22 mouse cellular contexts compared by ENCODE assay signal in the genomic region with DNA sequence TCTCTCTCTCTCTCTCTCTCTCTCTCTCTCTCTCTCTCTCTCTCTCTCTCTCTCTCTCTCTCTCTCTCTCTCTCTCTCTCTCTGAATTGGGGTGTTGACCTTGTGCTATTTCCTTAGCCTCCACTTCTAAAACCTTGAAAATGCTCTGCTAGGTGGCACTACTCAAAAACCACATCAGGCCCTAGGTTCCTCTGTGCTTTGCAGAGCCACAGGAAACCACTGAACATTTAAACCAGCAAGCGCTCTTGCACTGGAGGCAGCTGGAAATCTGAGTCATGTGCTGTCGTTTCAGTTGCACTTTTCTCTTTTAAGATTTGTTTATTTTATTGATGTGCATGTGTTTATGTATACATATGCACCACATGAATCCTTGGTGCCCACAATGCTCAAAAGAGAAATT. TPM values are rescaled to one million over a fixed set of nuclear protein-coding genes. Genes with fewer than 3 reads are reported as not detected.
DNase-seq lines count a peak whose midpoint lies in the region; ATAC-seq and TF ChIP-seq lines count a peak whose summit lies in the region.
"Had no signal": no experiment of that assay in that cellular context is flagged by ENCODE, and none has a peak within 500 bp of the region (broad histone marks: within the 10 kb centered on the region; RNA-seq: fewer than 3 reads in every experiment).

No protein-coding gene starts in this region.

- no peaks in the 10 kb centered on the region; the same call in 1 of the 2 replicates for H3K79me2 ChIP-seq in MEL (ENCODE audit: control insufficient read depth, insufficient read depth, low read length, poor library complexity)

- WGBS in midbrain, embryonic 10.5 days = 85% methylated on average over 2 of the region's 2 CpGs

- H3K9ac ChIP-seq in MEL (ENCODE audit: control insufficient read depth, low read depth, low read length, poor library complexity, severe bottlenecking) = no peak overlapping the region
- H3K9ac ChIP-seq: forebrain, embryonic 15.5 days; hindbrain, embryonic 14.5 days; limb, embryonic 12.5 days; liver, embryonic 15.5 days; midbrain, embryonic 15.5 days; neural tube, embryonic 12.5 days had no signal

- H3K9me3 ChIP-seq in MEL (replicated peaks; ENCODE audit: insufficient read depth, low read length) = no peaks in the 10 kb centered on the region
- H3K9me3 ChIP-seq in midbrain, embryonic 10.5 days (replicated peaks) = 0 out of 2 replicates have a peak, but pooled peaks cover 4% of the 10 kb centered on the region
- H3K9me3 ChIP-seq: embryonic facial prominence, embryonic 10.5 days; forebrain, embryonic 15.5 days; limb, embryonic 12.5 days; liver, embryonic 15.5 days; midbrain, embryonic 15.5 days; neural tube, embryonic 12.5 days had no signal

- no peak for TF ChIP-seq EP300 in MEL (IDR thresholded peaks at IDR 0.05; ENCODE audit: low read depth in 1 of 2, low read length in 2 of 2)

- no peak overlapping the region for H3K27ac ChIP-seq in MEL (ENCODE audit: control insufficient read depth, low read depth, low read length)
- H3K27ac ChIP-seq in midbrain, embryonic 10.5 days (replicated peaks) = no peak overlapping the region
- H3K27ac ChIP-seq: embryonic facial prominence, embryonic 10.5 days; forebrain, embryonic 15.5 days; gastrocnemius, adult 2 months; hindbrain, embryonic 14.5 days; limb, embryonic 12.5 days; liver, embryonic 15.5 days; midbrain, embryonic 15.5 days; neural tube, embryonic 12.5 days had no signal

- no peak overlapping the region for H3K4me3 ChIP-seq in MEL (ENCODE audit: control insufficient read depth in 1 of 2, insufficient read depth in 1 of 2, low read depth in 2 of 2, low read length in 2 of 2)
- H3K4me3 ChIP-seq in midbrain, embryonic 10.5 days = no peak overlapping the region
- H3K4me3 ChIP-seq: embryonic facial prominence, embryonic 10.5 days; erythroblast, embryonic 14.5 days; forebrain, embryonic 15.5 days; gastrocnemius, adult 2 months; limb, embryonic 12.5 days; liver, embryonic 15.5 days; midbrain, embryonic 15.5 days; neural tube, embryonic 12.5 days had no signal

- DNase-seq in 3T3-L1 (ENCODE audit: low read depth, low spot score) (peak; percentile 28), MEL (ENCODE audit: low read depth, low spot score) (peak; percentile 18)
- DNase-seq in thymus, postnatal 0 days (ENCODE audit: low spot score) = peak; percentile 79
- DNase-seq in ovary, postnatal 36 days (ENCODE audit: low spot score) = no peak
- no peak for DNase-seq in heart, adult 18-20 months
- DNase-seq in midbrain, embryonic 10.5 days (ENCODE audit: low spot score) = no peak
- no peak for DNase-seq in cerebellum, postnatal 36 days
- DNase-seq: B cell, adult 2 months; cerebellum, postnatal 10 days; gastrocnemius, adult 2 months; heart, postnatal 10 days; kidney, adult 8-10 months; lung, postnatal 10 days had no signal

- ATAC-seq in megakaryocyte, adult 5-6 weeks (ENCODE audit: poor library complexity, severe bottlenecking) = peak; percentile 77
- ATAC-seq: forebrain, embryonic 15.5 days; midbrain, embryonic 15.5 days had no signal

- no peak for TF ChIP-seq CTCF in MEL (IDR thresholded peaks at IDR 0.05 in 2 of 3, conservative IDR thresholded peaks at IDR 0.05 in 1 of 3; ENCODE audit: control insufficient read depth in 1 of 3, insufficient read depth in 1 of 3, low read depth in 2 of 3, low read length in 3 of 3, poor library complexity in 1 of 3, severe bottlenecking in 1 of 3)

- TF ChIP-seq POLR2A in MEL (IDR thresholded peaks at IDR 0.05; ENCODE audit: control insufficient read depth in 1 of 2, insufficient read depth in 1 of 2, low read depth in 1 of 2, low read length in 2 of 2, poor library complexity in 1 of 2) = no peak

- H3K4me1 ChIP-seq in MEL (ENCODE audit: control insufficient read depth in 1 of 2, insufficient read depth in 2 of 2, low read length in 2 of 2) = peaks cover 7 to 10% of the 10 kb centered on the region in 2 experiments
- H3K4me1 ChIP-seq in midbrain, embryonic 10.5 days = peaks cover 8% of the 10 kb centered on the region
- H3K4me1 ChIP-seq: forebrain, embryonic 15.5 days; limb, embryonic 12.5 days; midbrain, embryonic 15.5 days; neural tube, embryonic 12.5 days had no signal

- no peaks in the 10 kb centered on the region for H3K27me3 ChIP-seq in MEL (ENCODE audit: control insufficient read depth in 1 of 2, insufficient read depth in 2 of 2, low read length in 2 of 2)
- peaks cover 9% of the 10 kb centered on the region; the same call in 1 of the 2 replicates for H3K27me3 ChIP-seq in midbrain, embryonic 10.5 days (ENCODE audit: low read depth, poor library complexity, severe bottlenecking)
- H3K27me3 ChIP-seq: forebrain, embryonic 15.5 days; limb, embryonic 12.5 days; liver, embryonic 15.5 days; midbrain, embryonic 15.5 days; neural tube, embryonic 12.5 days had no signal

- H3K36me3 ChIP-seq in MEL (ENCODE audit: control insufficient read depth in 1 of 2, insufficient read depth in 2 of 2, low read length in 2 of 2) = peaks cover 0 to 10% of the 10 kb centered on the region in 2 experiments; a peak in 2 of 4 replicates
- H3K36me3 ChIP-seq in midbrain, embryonic 10.5 days = no peaks in the 10 kb centered on the region
- H3K36me3 ChIP-seq: embryonic facial prominence, embryonic 10.5 days; forebrain, embryonic 15.5 days; limb, embryonic 12.5 days; liver, embryonic 15.5 days; midbrain, embryonic 15.5 days; neural tube, embryonic 12.5 days had no signal

- TF ChIP-seq RAD21 in MEL (IDR thresholded peaks at IDR 0.05; ENCODE audit: low read depth, low read length) = no peak

TF ChIP-seq in MEL, 35 proteins besides CTCF, POLR2A, EP300 and RAD21:
- TF ChIP-seq ETS1 (IDR thresholded peaks at IDR 0.05; ENCODE audit: low read depth, low read length) (no peak), E2F4 (IDR thresholded peaks at IDR 0.05; ENCODE audit: borderline replicate concordance, low read depth, low read length) (no peak), TCF12 (IDR thresholded peaks at IDR 0.05; ENCODE audit: low read depth, low read length) (no peak), SIN3A (IDR thresholded peaks at IDR 0.05; ENCODE audit: low read length) (no peak), ZKSCAN1 (IDR thresholded peaks at IDR 0.05; ENCODE audit: low read depth, low read length) (no peak), RCOR1 (IDR thresholded peaks at IDR 0.05; ENCODE audit: low read depth, low read length) (no peak), ZNF384 (IDR thresholded peaks at IDR 0.05; ENCODE audit: low read depth, low read length) (no peak), KAT2A (conservative IDR thresholded peaks at IDR 0.05; ENCODE audit: low read depth, low read length) (no peak), USF2 (IDR thresholded peaks at IDR 0.05; ENCODE audit: borderline replicate concordance in 1 of 2, insufficient read depth in 1 of 2, low read depth in 1 of 2, low read length in 2 of 2) (no peak), NRF1 (IDR thresholded peaks at IDR 0.05; ENCODE audit: insufficient read depth, low read depth, low read length, poor library complexity, severe bottlenecking) (no peak), MYB (IDR thresholded peaks at IDR 0.05; ENCODE audit: low read depth, low read length) (no peak)
TF ChIP-seq in MEL: peak in this region for 0.

RNA-seq across cellular contexts. Expression of a gene that starts 59.6 kb away (rescaled TPM):
- total RNA-seq in MEL (2012; rRNA removed) = 9.1 and 9.2 TPM in 2 replicates
- polyA plus RNA-seq in MEL (2012; ENCODE audit: insufficient read depth in 1 of 2, insufficient read length in 2 of 2, low read depth in 1 of 2, low replicate concordance in 2 of 2, missing spikeins in 1 of 2) = 10 to 100 TPM in 1 of 2 experiments, 1 to 10 TPM in 1; 6.5 to 36.0 TPM
- 13.8 and 16.5 TPM in 2 replicates for total RNA-seq in megakaryocyte, adult 5-6 weeks (2015)
- 14.6 and 19.4 TPM in 2 replicates for total RNA-seq in megakaryocyte, adult 5-6 weeks (2017)
- 18.4 and 30.5 TPM in 2 replicates for polyA plus RNA-seq in thymus, postnatal 0 days (2015; fragmentation: Nextera tagmentation; extraction: Ambion mirVana)
- total RNA-seq in heart, adult 18-20 months (2021) = 10 to 100 TPM; 14.6 to 15.0 TPM
- polyA plus RNA-seq in midbrain, embryonic 10.5 days (2016; fragmentation: Nextera tagmentation; extraction: Ambion mirVana) = 30.0 and 32.8 TPM in 2 replicates

Comparison
In these comparisons a context has a peak if more than half of its experiments do, and no peak if none do; other contexts are left out.
1. DNase-seq: peak in 3T3-L1 (single experiment), MEL (single experiment) and thymus, postnatal 0 days (single experiment); none in ovary, postnatal 36 days (single experiment), heart, adult 18-20 months (0 of 2), midbrain, embryonic 10.5 days (single experiment) and cerebellum, postnatal 36 days (0 of 2).